In the genomic region with DNA sequence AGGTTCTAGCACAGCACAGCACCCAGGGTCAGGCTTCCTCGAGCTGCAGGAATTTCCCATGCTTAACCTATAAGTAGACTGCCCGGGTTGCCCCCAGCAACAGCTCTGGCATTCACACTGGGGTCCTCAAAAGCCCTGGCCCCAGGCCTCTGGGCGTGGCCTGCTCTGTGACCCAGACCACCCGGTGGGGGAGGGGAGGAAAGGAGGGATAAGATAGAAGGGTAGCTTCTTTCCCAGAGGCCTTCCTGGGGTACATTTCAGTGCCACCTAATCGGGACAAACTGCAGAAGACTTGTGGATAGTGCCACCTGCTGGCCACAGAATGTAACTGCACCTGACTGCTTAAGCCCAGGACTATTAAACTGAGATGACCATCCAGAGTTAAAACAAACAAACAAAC, we compare ENCODE assay signal across 9 mouse cellular contexts. TPM values are rescaled to one million over a fixed set of nuclear protein-coding genes. Genes with fewer than 3 reads are reported as not detected.
DNase-seq lines count a peak whose midpoint lies in the region; ATAC-seq and TF ChIP-seq lines count a peak whose summit lies in the region.
"Had no signal": no experiment of that assay in that cellular context is flagged by ENCODE, and none has a peak within 500 bp of the region (broad histone marks: within the 10 kb centered on the region; RNA-seq: fewer than 3 reads in every experiment).

No protein-coding gene starts in this region.

- no peak overlapping the region for H3K4me3 ChIP-seq in E14TG2a.4 (replicated peaks; ENCODE audit: low read length)
- H3K4me3 ChIP-seq in embryonic facial prominence, embryonic 10.5 days: no peak overlapping the region
- H3K4me3 ChIP-seq in heart, postnatal 0 days (ENCODE audit: low read depth, low read length): no peak overlapping the region
- H3K4me3 ChIP-seq in lung, postnatal 0 days (ENCODE audit: low read depth, low read length): no peak overlapping the region

- peaks cover 69% of the 10 kb centered on the region for H3K27me3 ChIP-seq in E14TG2a.4 (ENCODE audit: insufficient read depth, low read length)
- H3K27me3 ChIP-seq in embryonic facial prominence, embryonic 10.5 days (replicated peaks; ENCODE audit: low read depth, poor library complexity, severe bottlenecking): peaks cover 76% of the 10 kb centered on the region
- peaks cover 53% of the 10 kb centered on the region for H3K27me3 ChIP-seq in heart, postnatal 0 days (ENCODE audit: control insufficient read depth, insufficient read depth, low read length)
- peaks cover 38% of the 10 kb centered on the region for H3K27me3 ChIP-seq in lung, postnatal 0 days (replicated peaks; ENCODE audit: insufficient read depth, low read length)

- TF ChIP-seq EP300 in heart, postnatal 0 days (IDR thresholded peaks at IDR 0.05; ENCODE audit: low read depth): no peak
- no peak for TF ChIP-seq EP300 in lung, postnatal 0 days (IDR thresholded peaks at IDR 0.05)

- WGBS in embryonic facial prominence, embryonic 10.5 days: 6% methylated on average over 5 of the region's 5 CpGs
- WGBS in heart, postnatal 0 days: 5% methylated on average over 5 of the region's 5 CpGs
- 5% methylated on average over 5 of the region's 5 CpGs for WGBS in lung, postnatal 0 days

- no peak overlapping the region for H3K9ac ChIP-seq in heart, postnatal 0 days (replicated peaks; ENCODE audit: low read depth, low read length)
- H3K9ac ChIP-seq in lung, postnatal 0 days (replicated peaks; ENCODE audit: low read depth): no peak overlapping the region

- no peaks in the 10 kb centered on the region for H3K36me3 ChIP-seq in E14TG2a.4 (ENCODE audit: insufficient read depth, low read length)
- no peaks in the 10 kb centered on the region for H3K36me3 ChIP-seq in embryonic facial prominence, embryonic 10.5 days (replicated peaks)
- no peaks in the 10 kb centered on the region for H3K36me3 ChIP-seq in heart, postnatal 0 days (replicated peaks; ENCODE audit: control insufficient read depth, insufficient read depth, low read length)
- no peaks in the 10 kb centered on the region for H3K36me3 ChIP-seq in lung, postnatal 0 days (ENCODE audit: insufficient read depth, low read length)

- no peak overlapping the region for H3K4me2 ChIP-seq in heart, postnatal 0 days (ENCODE audit: low read depth, low read length)
- H3K4me2 ChIP-seq in lung, postnatal 0 days (replicated peaks; ENCODE audit: low read depth, low read length): no peak overlapping the region

- TF ChIP-seq CTCF in E14TG2a.4 (conservative IDR thresholded peaks at IDR 0.05; ENCODE audit: low read length): peak; percentile 94
- peak; percentile 93 for TF ChIP-seq CTCF in heart, postnatal 0 days (IDR thresholded peaks at IDR 0.05; ENCODE audit: low read depth)
- TF ChIP-seq CTCF in lung, postnatal 0 days (IDR thresholded peaks at IDR 0.05): peak; percentile 95

- no peak overlapping the region for H3K27ac ChIP-seq in embryonic facial prominence, embryonic 10.5 days (replicated peaks)
- H3K27ac ChIP-seq in heart, postnatal 0 days (ENCODE audit: low read depth): no peak overlapping the region
- H3K27ac ChIP-seq in lung, postnatal 0 days (ENCODE audit: low read length): no peak overlapping the region

- 0 out of 2 replicates have a peak, but pooled peaks have one; percentile 33 for ATAC-seq in heart, postnatal 0 days (ENCODE audit: insufficient read depth, low read depth)
- peak; percentile 58 for ATAC-seq in lung, postnatal 0 days

- H3K9me3 ChIP-seq in E14TG2a.4 (ENCODE audit: low read length): no peaks in the 10 kb centered on the region
- no peaks in the 10 kb centered on the region for H3K9me3 ChIP-seq in embryonic facial prominence, embryonic 10.5 days
- no peaks in the 10 kb centered on the region for H3K9me3 ChIP-seq in heart, postnatal 0 days (replicated peaks; ENCODE audit: control insufficient read depth, low read length)
- no peaks in the 10 kb centered on the region for H3K9me3 ChIP-seq in lung, postnatal 0 days (ENCODE audit: low read length)

- DNase-seq in adrenal gland, postnatal 14 days: peak; percentile 74
- peak; percentile 77 for DNase-seq in embryonic facial prominence, embryonic 10.5 days (ENCODE audit: low spot score)
- peak; percentile 68 for DNase-seq in heart, postnatal 0 days (ENCODE audit: low spot score)
- peak; percentile 76 for DNase-seq in kidney, postnatal 14 days
- DNase-seq in lung, postnatal 0 days (ENCODE audit: low spot score): peak; percentile 78
- DNase-seq in retina, postnatal 1 day: peak; percentile 88
- no peak for DNase-seq in Muller cell, postnatal 12 days (ENCODE audit: inconsistent ontology term)

- peaks cover 55% of the 10 kb centered on the region for H3K4me1 ChIP-seq in E14TG2a.4 (replicated peaks; ENCODE audit: low read depth, low read length)
- peaks cover 27% of the 10 kb centered on the region for H3K4me1 ChIP-seq in embryonic facial prominence, embryonic 10.5 days
- 0 out of 2 replicates have a peak, but pooled peaks cover 8% of the 10 kb centered on the region for H3K4me1 ChIP-seq in heart, postnatal 0 days (ENCODE audit: control insufficient read depth, insufficient read depth)
- no peaks in the 10 kb centered on the region for H3K4me1 ChIP-seq in lung, postnatal 0 days (ENCODE audit: insufficient read depth, low read depth, low read length)

RNA-seq across cellular contexts. Expression of a gene that starts 4.7 kb away (rescaled TPM):
- total RNA-seq in adrenal gland, postnatal 14 days (2021): not detected in 2 replicates
- 0.10 and 0.17 TPM in 2 replicates for polyA plus RNA-seq in embryonic facial prominence, embryonic 10.5 days (2016; fragmentation: Nextera tagmentation; extraction: Ambion mirVana)
- total RNA-seq in heart, postnatal 0 days (2014; rRNA removed; ENCODE audit: low replicate concordance): not detected in 2 replicates
- not detected in 2 replicates for polyA plus RNA-seq in heart, postnatal 0 days (2015; fragmentation: Nextera tagmentation; extraction: Ambion mirVana)
- polyA plus RNA-seq in lung, postnatal 0 days (2015; fragmentation: Nextera tagmentation; extraction: Ambion mirVana): not detected in 2 replicates
- polyA plus RNA-seq: heart, embryonic 14.5 days had no signal

RNA-seq across cellular contexts. Expression of a gene that starts 6.8 kb away (rescaled TPM):
- 12.4 and 15.1 TPM in 2 replicates for total RNA-seq in adrenal gland, postnatal 14 days (2021)
- polyA plus RNA-seq in embryonic facial prominence, embryonic 10.5 days (2016; fragmentation: Nextera tagmentation; extraction: Ambion mirVana): 17.9 and 18.8 TPM in 2 replicates
- total RNA-seq in heart, postnatal 0 days (2014; rRNA removed; ENCODE audit: low replicate concordance): 9.5 and 11.7 TPM in 2 replicates
- polyA plus RNA-seq in heart, postnatal 0 days (2015; fragmentation: Nextera tagmentation; extraction: Ambion mirVana): 9.7 TPM in 2 replicates
- polyA plus RNA-seq in lung, postnatal 0 days (2015; fragmentation: Nextera tagmentation; extraction: Ambion mirVana): 8.6 and 8.7 TPM in 2 replicates
